Mouse (Mus musculus) sigmoid colon, adult 10 weeks (tissue): ENCODE measurements around the gene Cpne8. TPM values are rescaled to one million over a fixed set of nuclear protein-coding genes. Genes with fewer than 3 reads are reported as not detected.

Experiments used
- polyA plus RNA-seq: library from polyadenylated mRNA; stranded (reverse); fragments of 350-450 nt; fragmentation: Illumina TruSeq; extraction: RNeasy Lipid Tissue Mini Kit (QIAGEN cat#74804); gene quantifications from one replicate; pipeline ENCODE4 v1.2.3, GENCODE M21; 2014; ENCODE audit warnings: low read depth, low replicate concordance

The Cpne8 gene
- polyA plus RNA-seq = 33.3 TPM

GRCm38 (mm10) chr15:90678985-90679759 lies at the start of gene Cpne8:
TSS of gene Cpne8 (minus strand) at chr15:90679432.

